Comparison of ENCODE assay signal across 8 mouse cellular contexts in genomic region chr1:85894748-85895360, GRCm38 (mm10). TPM values are rescaled to one million over a fixed set of nuclear protein-coding genes. Genes with fewer than 3 reads are reported as not detected.
DNase-seq lines count a peak whose midpoint lies in the region; ATAC-seq and TF ChIP-seq lines count a peak whose summit lies in the region.

No protein-coding gene starts in this region.

- H3K27me3 ChIP-seq in forebrain, postnatal 0 days (ENCODE audit: insufficient read depth, low read length) = no peaks in the 10 kb centered on the region
- H3K27me3 ChIP-seq in kidney, postnatal 0 days (ENCODE audit: insufficient read depth, low read length) = no peaks in the 10 kb centered on the region
- H3K27me3 ChIP-seq in splenic B cell, adult 2 months (ENCODE audit: control insufficient read depth, insufficient read depth, low read length, poor library complexity, severe bottlenecking) = no peaks in the 10 kb centered on the region

- DNase-seq in 416B (ENCODE audit: low read depth) = peak; percentile 29
- DNase-seq in cerebellum, adult 11-12 months = peak; percentile 70
- DNase-seq in forebrain, postnatal 0 days = peak; percentile 77
- peak; percentile 56 for DNase-seq in kidney, postnatal 0 days (ENCODE audit: low spot score)
- peak; percentile 70 for DNase-seq in lung, postnatal 10 days
- peak; percentile 22 for DNase-seq in splenic B cell, adult 2 months (ENCODE audit: low read depth, low spot score)
- no peak for DNase-seq in spleen, postnatal 14 days (ENCODE audit: low spot score in 2 of 2)

- peak overlapping the region; percentile 82 for H3K9ac ChIP-seq in forebrain, postnatal 0 days
- peak overlapping the region; percentile 83 for H3K9ac ChIP-seq in kidney, postnatal 0 days (ENCODE audit: low read depth, low read length)

- ATAC-seq in CD4-positive, CD25-positive, alpha-beta regulatory T cell, adult 4 months = peak; percentile 8
- ATAC-seq in forebrain, postnatal 0 days = peak; percentile 19
- ATAC-seq in kidney, postnatal 0 days (replicated peaks; ENCODE audit: low FRiP score, low read depth) = peak; percentile 26

- H3K4me2 ChIP-seq in forebrain, postnatal 0 days (ENCODE audit: low read depth) = peak overlapping the region; percentile 82
- H3K4me2 ChIP-seq in kidney, postnatal 0 days (ENCODE audit: low read length) = peak overlapping the region; percentile 83

- H3K27ac ChIP-seq in forebrain, postnatal 0 days (ENCODE audit: low read depth, low read length) = peak overlapping the region; percentile 89
- peak overlapping the region; percentile 74 for H3K27ac ChIP-seq in kidney, postnatal 0 days

- no peaks in the 10 kb centered on the region for H3K36me3 ChIP-seq in forebrain, postnatal 0 days (ENCODE audit: insufficient read depth)
- H3K36me3 ChIP-seq in kidney, postnatal 0 days (ENCODE audit: insufficient read depth, low read length) = no peaks in the 10 kb centered on the region
- no peaks in the 10 kb centered on the region for H3K36me3 ChIP-seq in splenic B cell, adult 2 months (ENCODE audit: control insufficient read depth, insufficient read depth, low read length, poor library complexity, severe bottlenecking)

- no peaks in the 10 kb centered on the region for H3K9me3 ChIP-seq in forebrain, postnatal 0 days (ENCODE audit: low read length)
- H3K9me3 ChIP-seq in kidney, postnatal 0 days (replicated peaks; ENCODE audit: low read length) = no peaks in the 10 kb centered on the region

- H3K4me3 ChIP-seq in forebrain, postnatal 0 days (ENCODE audit: low read depth, low read length) = peak overlapping the region; percentile 73
- peak overlapping the region; percentile 83 for H3K4me3 ChIP-seq in kidney, postnatal 0 days (replicated peaks; ENCODE audit: low read depth, low read length)

- 2% methylated on average over 30 of the region's 30 CpGs for WGBS in forebrain, postnatal 0 days
- 2% methylated on average over 30 of the region's 30 CpGs for WGBS in kidney, postnatal 0 days

- no peak for TF ChIP-seq CTCF in forebrain, postnatal 0 days (IDR thresholded peaks at IDR 0.05; ENCODE audit: low read depth)
- no peak for TF ChIP-seq CTCF in kidney, postnatal 0 days (IDR thresholded peaks at IDR 0.05; ENCODE audit: low read depth)

- H3K4me1 ChIP-seq in forebrain, postnatal 0 days (ENCODE audit: insufficient read depth) = peaks cover 34% of the 10 kb centered on the region
- peaks cover 35% of the 10 kb centered on the region for H3K4me1 ChIP-seq in kidney, postnatal 0 days (replicated peaks; ENCODE audit: insufficient read depth, low read length)

RNA-seq across cellular contexts. Expression of gene Itm2c, which starts 0.8 kb away (rescaled TPM):
- polyA plus RNA-seq in CD4-positive, CD25-positive, alpha-beta regulatory T cell, adult 4 months (2017; shearing (Covaris generic)) = 100 to 1,000 TPM; 106 to 170 TPM
- total RNA-seq in forebrain, postnatal 0 days (2014; rRNA removed) = 244 and 280 TPM in 2 replicates
- polyA plus RNA-seq in forebrain, postnatal 0 days (2015; fragmentation: Nextera tagmentation; extraction: Ambion mirVana) = 244 and 246 TPM in 2 replicates
- polyA plus RNA-seq in kidney, postnatal 0 days (2015; fragmentation: Nextera tagmentation; extraction: Ambion mirVana) = 256 TPM in 2 replicates

RNA-seq across cellular contexts. Expression of gene 4933407L21Rik, which starts 33.4 kb away (rescaled TPM):
- 1 to 10 TPM in 1 of 2 experiments, under 1 TPM in 1; 0.47 to 1.0 TPM for polyA plus RNA-seq in CD4-positive, CD25-positive, alpha-beta regulatory T cell, adult 4 months (2017; shearing (Covaris generic))
- 6.7 and 9.8 TPM in 2 replicates for total RNA-seq in forebrain, postnatal 0 days (2014; rRNA removed)
- 6.2 and 8.6 TPM in 2 replicates for polyA plus RNA-seq in forebrain, postnatal 0 days (2015; fragmentation: Nextera tagmentation; extraction: Ambion mirVana)
- polyA plus RNA-seq in kidney, postnatal 0 days (2015; fragmentation: Nextera tagmentation; extraction: Ambion mirVana) = 1.3 and 2.0 TPM in 2 replicates

Comparison
In these comparisons a context has a peak if more than half of its experiments do, and no peak if none do; other contexts are left out.
1. DNase-seq: peak in 416B (single experiment), cerebellum, adult 11-12 months (single experiment), forebrain, postnatal 0 days (single experiment), kidney, postnatal 0 days (single experiment), lung, postnatal 10 days (single experiment) and splenic B cell, adult 2 months (single experiment); none in spleen, postnatal 14 days (0 of 2).
2. Peak in every context shown above with its lines, with median percentiles within 50 percentile points of each other: ATAC-seq.